Mouse (Mus musculus): ENCODE results near the gene Actn1. TPM values are rescaled to one million over a fixed set of nuclear protein-coding genes. Genes with fewer than 3 reads are reported as not detected.
"Not testable (repeated sequence)": the region's sequence is repeated elsewhere in the genome, so short reads cannot be mapped to it uniquely, and the experiment has no call there.

Gene Actn1
- polyA plus RNA-seq, 1 experiment from 2014 or later = 10.3 TPM

GRCm38 (mm10) chr12:80285890-80286289 lies 25.7 kb upstream of the Actn1 start:
- H3K27ac ChIP-seq (ENCODE audit: low read depth, low read length) = no peak overlapping the region
- no peak overlapping the region for H3K4me3 ChIP-seq (ENCODE audit: low read depth, low read length)
- H3K9me3 ChIP-seq (ENCODE audit: control insufficient read depth, low read length) = no peaks in the 10 kb centered on the region
- WGBS = 63% methylated on average over 5 of the region's 5 CpGs
- H3K27me3 ChIP-seq (ENCODE audit: control insufficient read depth, insufficient read depth, low read length) = no peaks in the 10 kb centered on the region
- H3K36me3 ChIP-seq (ENCODE audit: control insufficient read depth, insufficient read depth, low read length) = no peaks in the 10 kb centered on the region
- H3K4me1 ChIP-seq (ENCODE audit: control insufficient read depth, insufficient read depth, low read length) = no peaks in the 10 kb centered on the region
- no peak for ATAC-seq (ENCODE audit: low read depth)
- no peak overlapping the region for H3K9ac ChIP-seq (replicated peaks; ENCODE audit: low read depth, low read length)
- H3K4me2 ChIP-seq (ENCODE audit: low read depth, low read length) = no peak overlapping the region

GRCm38 (mm10) chr12:80284251-80284650 lies 24.1 kb upstream of the Actn1 start:
- not testable (repeated sequence) for H3K4me1 ChIP-seq (ENCODE audit: control insufficient read depth, insufficient read depth, low read length); H3K9ac ChIP-seq (replicated peaks; ENCODE audit: low read depth, low read length); H3K4me2 ChIP-seq (ENCODE audit: low read depth, low read length); H3K9me3 ChIP-seq (ENCODE audit: control insufficient read depth, low read length); H3K27me3 ChIP-seq (ENCODE audit: control insufficient read depth, insufficient read depth, low read length); H3K36me3 ChIP-seq (ENCODE audit: control insufficient read depth, insufficient read depth, low read length); ATAC-seq (ENCODE audit: low read depth); H3K27ac ChIP-seq (ENCODE audit: low read depth, low read length); H3K4me3 ChIP-seq (ENCODE audit: low read depth, low read length)
- 82% methylated on average over 2 of the region's 2 CpGs for WGBS

- no peaks in the 10 kb centered on the region for H3K27me3 ChIP-seq (ENCODE audit: control insufficient read depth, insufficient read depth, low read length)
- no peak for ATAC-seq (ENCODE audit: low read depth)
- no peak overlapping the region for H3K9ac ChIP-seq (replicated peaks; ENCODE audit: low read depth, low read length)
- H3K4me3 ChIP-seq (ENCODE audit: low read depth, low read length) = no peak overlapping the region
- H3K4me1 ChIP-seq (ENCODE audit: control insufficient read depth, insufficient read depth, low read length) = no peaks in the 10 kb centered on the region
- 88% methylated on average over 10 of the region's 10 CpGs for WGBS
- no peak overlapping the region for H3K4me2 ChIP-seq (ENCODE audit: low read depth, low read length)
- no peaks in the 10 kb centered on the region for H3K36me3 ChIP-seq (ENCODE audit: control insufficient read depth, insufficient read depth, low read length)
- H3K27ac ChIP-seq (ENCODE audit: low read depth, low read length) = no peak overlapping the region
- no peaks in the 10 kb centered on the region for H3K9me3 ChIP-seq (ENCODE audit: control insufficient read depth, low read length)
These were observed 18.7 kb upstream of the Actn1 start for GRCm38 (mm10) chr12:80278866-80279265.

GRCm38 (mm10) chr12:80277428-80277827 lies 17.3 kb upstream of the Actn1 start:
- no peak for ATAC-seq (ENCODE audit: low read depth)
- no peaks in the 10 kb centered on the region for H3K27me3 ChIP-seq (ENCODE audit: control insufficient read depth, insufficient read depth, low read length)
- no peak overlapping the region for H3K4me2 ChIP-seq (ENCODE audit: low read depth, low read length)
- no peak overlapping the region for H3K4me3 ChIP-seq (ENCODE audit: low read depth, low read length)
- no peaks in the 10 kb centered on the region for H3K36me3 ChIP-seq (ENCODE audit: control insufficient read depth, insufficient read depth, low read length)
- no peaks in the 10 kb centered on the region for H3K4me1 ChIP-seq (ENCODE audit: control insufficient read depth, insufficient read depth, low read length)
- H3K27ac ChIP-seq (ENCODE audit: low read depth, low read length) = no peak overlapping the region
- no peak overlapping the region for H3K9ac ChIP-seq (replicated peaks; ENCODE audit: low read depth, low read length)
- WGBS = 90% methylated on average over 7 of the region's 8 CpGs
- H3K9me3 ChIP-seq (ENCODE audit: control insufficient read depth, low read length) = no peaks in the 10 kb centered on the region

- no peak overlapping the region for H3K9ac ChIP-seq (replicated peaks; ENCODE audit: low read depth, low read length)
- no peaks in the 10 kb centered on the region for H3K9me3 ChIP-seq (ENCODE audit: control insufficient read depth, low read length)
- 88% methylated on average over 5 of the region's 5 CpGs for WGBS
- H3K27me3 ChIP-seq (ENCODE audit: control insufficient read depth, insufficient read depth, low read length) = no peaks in the 10 kb centered on the region
- H3K36me3 ChIP-seq (ENCODE audit: control insufficient read depth, insufficient read depth, low read length) = no peaks in the 10 kb centered on the region
- no peaks in the 10 kb centered on the region for H3K4me1 ChIP-seq (ENCODE audit: control insufficient read depth, insufficient read depth, low read length)
- no peak overlapping the region for H3K27ac ChIP-seq (ENCODE audit: low read depth, low read length)
- no peak for ATAC-seq (ENCODE audit: low read depth)
- no peak overlapping the region for H3K4me2 ChIP-seq (ENCODE audit: low read depth, low read length)
- no peak overlapping the region for H3K4me3 ChIP-seq (ENCODE audit: low read depth, low read length)
These were observed 15.1 kb upstream of the Actn1 start for GRCm38 (mm10) chr12:80275187-80275820.

GRCm38 (mm10) chr12:80273020-80273686 lies 13.0 kb upstream of the Actn1 start:
- Histone ChIP-seq H3K9me3 (ENCODE audit: control insufficient read depth, low read length) (no peaks in the 10 kb centered on the region), H3K27ac (ENCODE audit: low read depth, low read length) (no peak overlapping the region), H3K4me1 (ENCODE audit: control insufficient read depth, insufficient read depth, low read length) (no peaks in the 10 kb centered on the region), H3K36me3 (ENCODE audit: control insufficient read depth, insufficient read depth, low read length) (no peaks in the 10 kb centered on the region), H3K9ac (replicated peaks; ENCODE audit: low read depth, low read length) (no peak overlapping the region), H3K27me3 (ENCODE audit: control insufficient read depth, insufficient read depth, low read length) (no peaks in the 10 kb centered on the region), H3K4me2 (ENCODE audit: low read depth, low read length) (peak overlapping the region; percentile 40), H3K4me3 (ENCODE audit: low read depth, low read length) (peak overlapping the region; percentile 18; the same call in 1 of the 2 replicates)
- 14% methylated on average over 10 of the region's 10 CpGs for WGBS
- ATAC-seq (ENCODE audit: low read depth) = peak; percentile 93

- H3K9ac ChIP-seq (replicated peaks; ENCODE audit: low read depth, low read length) = no peak overlapping the region
- no peaks in the 10 kb centered on the region for H3K9me3 ChIP-seq (ENCODE audit: control insufficient read depth, low read length)
- no peak for ATAC-seq (ENCODE audit: low read depth)
- no peak overlapping the region for H3K27ac ChIP-seq (ENCODE audit: low read depth, low read length)
- 29% methylated on average over 5 of the region's 5 CpGs for WGBS
- no peak overlapping the region for H3K4me2 ChIP-seq (ENCODE audit: low read depth, low read length)
- no peak overlapping the region for H3K4me3 ChIP-seq (ENCODE audit: low read depth, low read length)
- no peaks in the 10 kb centered on the region for H3K4me1 ChIP-seq (ENCODE audit: control insufficient read depth, insufficient read depth, low read length)
- H3K36me3 ChIP-seq (ENCODE audit: control insufficient read depth, insufficient read depth, low read length) = no peaks in the 10 kb centered on the region
- no peaks in the 10 kb centered on the region for H3K27me3 ChIP-seq (ENCODE audit: control insufficient read depth, insufficient read depth, low read length)
These were observed 11.6 kb upstream of the Actn1 start for GRCm38 (mm10) chr12:80271806-80272205.

- H3K4me1 ChIP-seq (ENCODE audit: control insufficient read depth, insufficient read depth, low read length) = no peaks in the 10 kb centered on the region
- H3K27ac ChIP-seq (ENCODE audit: low read depth, low read length) = no peak overlapping the region
- H3K9me3 ChIP-seq (ENCODE audit: control insufficient read depth, low read length) = no peaks in the 10 kb centered on the region
- H3K27me3 ChIP-seq (ENCODE audit: control insufficient read depth, insufficient read depth, low read length) = no peaks in the 10 kb centered on the region
- H3K4me3 ChIP-seq (ENCODE audit: low read depth, low read length) = no peak overlapping the region
- no peak overlapping the region for H3K9ac ChIP-seq (replicated peaks; ENCODE audit: low read depth, low read length)
- ATAC-seq (ENCODE audit: low read depth) = no peak
- no peaks in the 10 kb centered on the region for H3K36me3 ChIP-seq (ENCODE audit: control insufficient read depth, insufficient read depth, low read length)
- 20% methylated on average over 3 of the region's 3 CpGs for WGBS
- H3K4me2 ChIP-seq (ENCODE audit: low read depth, low read length) = no peak overlapping the region
These were observed 10.8 kb upstream of the Actn1 start for GRCm38 (mm10) chr12:80270924-80271323.

GRCm38 (mm10) chr12:80269303-80269702 lies 9.1 kb upstream of the Actn1 start:
- no peak for ATAC-seq (ENCODE audit: low read depth)
- 85% methylated on average over 2 of the region's 2 CpGs for WGBS
- H3K9me3 ChIP-seq (ENCODE audit: control insufficient read depth, low read length) = no peaks in the 10 kb centered on the region
- no peaks in the 10 kb centered on the region for H3K36me3 ChIP-seq (ENCODE audit: control insufficient read depth, insufficient read depth, low read length)
- no peak overlapping the region for H3K4me2 ChIP-seq (ENCODE audit: low read depth, low read length)
- H3K9ac ChIP-seq (replicated peaks; ENCODE audit: low read depth, low read length) = no peak overlapping the region
- no peaks in the 10 kb centered on the region for H3K4me1 ChIP-seq (ENCODE audit: control insufficient read depth, insufficient read depth, low read length)
- H3K27ac ChIP-seq (ENCODE audit: low read depth, low read length) = no peak overlapping the region
- no peak overlapping the region for H3K4me3 ChIP-seq (ENCODE audit: low read depth, low read length)
- no peaks in the 10 kb centered on the region for H3K27me3 ChIP-seq (ENCODE audit: control insufficient read depth, insufficient read depth, low read length)
